Mouse (Mus musculus): ENCODE data around the gene Kng1. TPM values are rescaled to one million over a fixed set of nuclear protein-coding genes. Genes with fewer than 3 reads are reported as not detected.

The Kng1 gene
- total and polyA plus RNA-seq, 3 experiments = not detected

GRCm38 (mm10) chr16:23109350-23110280 lies 52.0 kb downstream of the Kng1 start:
- H3K9me3 ChIP-seq (replicated peaks; ENCODE audit: low read length) = no peaks in the 10 kb centered on the region
- peaks cover 0 to 35% of the 10 kb centered on the region in 2 experiments; a peak in 2 of 4 replicates for H3K4me1 ChIP-seq (ENCODE audit: control insufficient read depth in 1 of 2, insufficient read depth in 2 of 2)
- dilution Hi-C loops (cut with MboI; ENCODE audit: extremely low pct_ligation_motif_present, extremely low pct_unique_long_range_greater_than_20kb, low sequenced_read_pairs) = no loop called here
- H3K4me2 ChIP-seq (ENCODE audit: insufficient read depth, low read depth, poor library complexity, severe bottlenecking) = peak overlapping the region; percentile 99
- peak overlapping the region; percentile 100 for H3K9ac ChIP-seq (ENCODE audit: insufficient read depth, low read depth)
- no peak for DNase-seq (ENCODE audit: extremely low read depth)
- H3K4me3 ChIP-seq (replicated peaks in 1 of 3; ENCODE audit: low read depth in 2 of 3, low read length in 2 of 3, poor library complexity in 1 of 3) = peak overlapping the region; percentile 81 to 97 (median 91)
- peaks cover 58% of the 10 kb centered on the region for H3K79me2 ChIP-seq (replicated peaks; ENCODE audit: control insufficient read depth, extremely low read depth, insufficient read depth, poor library complexity, severe bottlenecking)
- peaks cover 54 to 57% of the 10 kb centered on the region in 2 experiments for H3K36me3 ChIP-seq (replicated peaks in 1 of 2; ENCODE audit: control insufficient read depth in 1 of 2, insufficient read depth in 1 of 2, low read length in 1 of 2)
- in situ Hi-C loops (cut with MboI; ENCODE audit: low pct_ligation_motif_present, low pct_unique_long_range_greater_than_20kb, low sequenced_read_pairs) = no loop called here
- TF ChIP-seq USF2 (conservative IDR thresholded peaks at IDR 0.05; ENCODE audit: low read depth, low read length) (0 out of 2 replicates have a peak, but pooled peaks have one; percentile 19), KAT2A (IDR thresholded peaks at IDR 0.05; ENCODE audit: insufficient replicate concordance, low read length) (0 out of 2 replicates have a peak, but pooled peaks have one; percentile 36), NRF1 (IDR thresholded peaks at IDR 0.05; ENCODE audit: low read depth, low read length) (no peak), JUND (conservative IDR thresholded peaks at IDR 0.05; ENCODE audit: low read depth, low read length) (peak; percentile 10; the same call in 1 of the 2 replicates), ZMIZ1 (IDR thresholded peaks at IDR 0.05; ENCODE audit: low read depth, low read length) (peak; percentile 70; the same call in 1 of the 2 replicates), NELFE (IDR thresholded peaks at IDR 0.05; ENCODE audit: low read depth, low read length) (0 out of 2 replicates have a peak, but pooled peaks have one; percentile 36), UBTF (IDR thresholded peaks at IDR 0.05; ENCODE audit: low read depth, low read length) (no peak), POLR2AphosphoS2 (IDR thresholded peaks at IDR 0.05; ENCODE audit: low read depth, low read length) (peak; percentile 84), TBP (conservative IDR thresholded peaks at IDR 0.05; ENCODE audit: low read depth, low read length) (peak; percentile 50; the same call in 1 of the 2 replicates), MYC (IDR thresholded peaks at IDR 0.05; ENCODE audit: low read depth, low read length) (peak; percentile 49; the same call in 1 of the 2 replicates), SIN3A (IDR thresholded peaks at IDR 0.05; ENCODE audit: low read length) (peak; percentile 69), USF1 (IDR thresholded peaks at IDR 0.05; ENCODE audit: low read depth, low read length) (no peak), CHD1 (IDR thresholded peaks at IDR 0.05; ENCODE audit: low read depth, low read length) (peak; percentile 93)
- H3K27ac ChIP-seq (ENCODE audit: insufficient read depth, low read depth) = no peak overlapping the region; the same call in 1 of the 2 replicates
- no peaks in the 10 kb centered on the region for H3K27me3 ChIP-seq (replicated peaks)

- DNase-seq (ENCODE audit: extremely low read depth) = no peak
- H3K4me1 ChIP-seq (ENCODE audit: control insufficient read depth in 1 of 2, insufficient read depth in 2 of 2) = peaks cover 0 to 18% of the 10 kb centered on the region in 2 experiments; a peak in 2 of 4 replicates
These were observed 54.7 kb downstream of the Kng1 start for GRCm38 (mm10) chr16:23112348-23112747.

More at GRCm38 (mm10) chr16:23112348-23112747, 54.7 kb downstream of the Kng1 start:
- Histone ChIP-seq H3K36me3 (replicated peaks in 1 of 2; ENCODE audit: control insufficient read depth in 1 of 2, insufficient read depth in 1 of 2, low read length in 1 of 2) (peaks cover 75 to 82% of the 10 kb centered on the region in 2 experiments), H3K4me2 (ENCODE audit: insufficient read depth, low read depth, poor library complexity, severe bottlenecking) (peak overlapping the region; percentile 99), H3K79me2 (replicated peaks; ENCODE audit: control insufficient read depth, extremely low read depth, insufficient read depth, poor library complexity, severe bottlenecking) (peaks cover 58% of the 10 kb centered on the region), H3K27me3 (replicated peaks) (no peaks in the 10 kb centered on the region), H3K9me3 (replicated peaks; ENCODE audit: low read length) (no peaks in the 10 kb centered on the region), H3K4me3 (replicated peaks in 1 of 3; ENCODE audit: low read depth in 2 of 3, low read length in 2 of 3, poor library complexity in 1 of 3) (peak overlapping the region in 2 of 3 experiments; percentile 13 to 51), H3K9ac (ENCODE audit: insufficient read depth, low read depth) (peak overlapping the region; percentile 100), H3K27ac (ENCODE audit: insufficient read depth, low read depth) (no peak overlapping the region)
- dilution Hi-C loops (cut with MboI; ENCODE audit: extremely low pct_ligation_motif_present, extremely low pct_unique_long_range_greater_than_20kb, low sequenced_read_pairs) (no loop called here), in situ Hi-C loops (cut with MboI; ENCODE audit: low pct_ligation_motif_present, low pct_unique_long_range_greater_than_20kb, low sequenced_read_pairs) (no loop called here)
- TF ChIP-seq CHD1 (IDR thresholded peaks at IDR 0.05; ENCODE audit: low read depth, low read length) (peak; percentile 97), MAX (IDR thresholded peaks at IDR 0.05; ENCODE audit: low read length) (no peak), POLR2AphosphoS2 (IDR thresholded peaks at IDR 0.05; ENCODE audit: low read depth, low read length) (peak; percentile 77; the same call in 1 of the 2 replicates), MYC (IDR thresholded peaks at IDR 0.05; ENCODE audit: low read depth, low read length) (0 out of 2 replicates have a peak, but pooled peaks have one; percentile 26), E2F4 (IDR thresholded peaks at IDR 0.05; ENCODE audit: insufficient replicate concordance, low read depth, low read length) (no peak)

All from CH12.LX (cell line).